Mouse (Mus musculus): Measurements from ENCODE around the gene Hapln3. TPM values are rescaled to one million over a fixed set of nuclear protein-coding genes. Genes with fewer than 3 reads are reported as not detected.

Gene Hapln3
- polyA plus RNA-seq, 1 experiment from 2014 or later = 3.7 TPM

- Histone ChIP-seq H3K4me3 (ENCODE audit: low read depth, low read length) (peak overlapping the region; percentile 29), H3K4me2 (peak overlapping the region; percentile 62), H3K27ac (ENCODE audit: low read depth) (no peak overlapping the region), H3K9ac (peak overlapping the region; percentile 30; the same call in 1 of the 2 replicates), H3K4me1 (ENCODE audit: insufficient read depth) (0 out of 2 replicates have a peak, but pooled peaks cover 5% of the 10 kb centered on the region), H3K9me3 (ENCODE audit: low read depth, low read length) (no peaks in the 10 kb centered on the region), H3K27me3 (ENCODE audit: insufficient read depth, low read length) (peaks cover 7% of the 10 kb centered on the region; the same call in 1 of the 2 replicates), H3K36me3 (ENCODE audit: insufficient read depth) (peaks cover 22% of the 10 kb centered on the region)
- ATAC-seq (ENCODE audit: insufficient read depth) (peak; percentile 15; the same call in 1 of the 2 replicates), DNase-seq (peak; percentile 45)
- TF ChIP-seq CTCF (IDR thresholded peaks at IDR 0.05; ENCODE audit: low read depth) = no peak
- 9% methylated on average over 13 of the region's 13 CpGs for WGBS
Observed at GRCm38 (mm10) chr7:79130385-79130784, 433 bp downstream of the Hapln3 start.

DNA sequence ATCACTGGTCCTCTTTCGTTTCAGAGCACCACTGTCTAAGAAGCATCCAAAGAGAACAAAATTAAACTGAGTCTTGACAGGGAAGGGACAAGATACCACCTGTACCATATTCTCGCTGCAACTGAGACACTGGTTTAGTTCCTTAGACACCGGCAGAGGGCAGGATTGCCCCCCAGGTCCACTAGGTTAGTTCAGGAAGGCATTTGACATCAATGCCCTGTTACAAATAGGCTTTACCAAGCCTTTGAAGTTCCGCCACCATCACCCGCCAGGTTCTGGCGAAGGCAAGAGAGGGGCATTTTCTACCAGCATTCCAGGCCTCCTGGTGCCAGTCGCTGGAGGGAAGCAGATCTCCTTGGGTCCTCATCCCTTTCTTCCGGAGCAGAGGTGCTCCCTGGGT is 935 bp downstream of the Hapln3 start:
- ATAC-seq (ENCODE audit: insufficient read depth) (no peak), DNase-seq (peak; percentile 59)
- H3K27me3 ChIP-seq (ENCODE audit: insufficient read depth, low read length) = peaks cover 7% of the 10 kb centered on the region; the same call in 1 of the 2 replicates
- H3K4me2 ChIP-seq = peak overlapping the region; percentile 62
- no peaks in the 10 kb centered on the region for H3K9me3 ChIP-seq (ENCODE audit: low read depth, low read length)
- peaks cover 17% of the 10 kb centered on the region; the same call in 1 of the 2 replicates for H3K36me3 ChIP-seq (ENCODE audit: insufficient read depth)
- 16% methylated on average over 8 of the region's 8 CpGs for WGBS
- H3K4me1 ChIP-seq (ENCODE audit: insufficient read depth) = 0 out of 2 replicates have a peak, but pooled peaks cover 5% of the 10 kb centered on the region
- peak overlapping the region; percentile 29; the same call in 1 of the 2 replicates for H3K4me3 ChIP-seq (ENCODE audit: low read depth, low read length)
- peak; percentile 58 for TF ChIP-seq CTCF (IDR thresholded peaks at IDR 0.05; ENCODE audit: low read depth)
- H3K9ac ChIP-seq = no peak overlapping the region; the same call in 1 of the 2 replicates
- no peak overlapping the region for H3K27ac ChIP-seq (ENCODE audit: low read depth)

- ATAC-seq (ENCODE audit: insufficient read depth) = no peak
- WGBS = 71% methylated on average over 5 of the region's 5 CpGs
- no peak for TF ChIP-seq CTCF (IDR thresholded peaks at IDR 0.05; ENCODE audit: low read depth)
Observed at GRCm38 (mm10) chr7:79123465-79123864, 7.4 kb downstream of the Hapln3 start.

GRCm38 (mm10) chr7:79113848-79114247 is 17.0 kb downstream of the Hapln3 start:
- Histone ChIP-seq H3K36me3 (ENCODE audit: insufficient read depth) (no peaks in the 10 kb centered on the region), H3K9me3 (ENCODE audit: low read depth, low read length) (no peaks in the 10 kb centered on the region), H3K9ac (no peak overlapping the region), H3K27ac (ENCODE audit: low read depth) (no peak overlapping the region), H3K4me1 (ENCODE audit: insufficient read depth) (no peaks in the 10 kb centered on the region), H3K4me2 (no peak overlapping the region), H3K4me3 (ENCODE audit: low read depth, low read length) (no peak overlapping the region), H3K27me3 (ENCODE audit: insufficient read depth, low read length) (no peaks in the 10 kb centered on the region)
- TF ChIP-seq CTCF (IDR thresholded peaks at IDR 0.05; ENCODE audit: low read depth) = no peak
- DNase-seq (no peak), ATAC-seq (ENCODE audit: insufficient read depth) (no peak)
- 46% methylated on average over 4 of the region's 4 CpGs for WGBS

More at GRCm38 (mm10) chr7:79123465-79123864, 7.4 kb downstream of the Hapln3 start:
- no peak for DNase-seq
- no peaks in the 10 kb centered on the region for H3K36me3 ChIP-seq (ENCODE audit: insufficient read depth)
- no peak overlapping the region for H3K9ac ChIP-seq
- no peak overlapping the region for H3K4me3 ChIP-seq (ENCODE audit: low read depth, low read length)
- H3K4me2 ChIP-seq = no peak overlapping the region
- H3K4me1 ChIP-seq (ENCODE audit: insufficient read depth) = no peaks in the 10 kb centered on the region
- no peak overlapping the region for H3K27ac ChIP-seq (ENCODE audit: low read depth)
- no peaks in the 10 kb centered on the region for H3K9me3 ChIP-seq (ENCODE audit: low read depth, low read length)
- H3K27me3 ChIP-seq (ENCODE audit: insufficient read depth, low read length) = no peaks in the 10 kb centered on the region

DNA sequence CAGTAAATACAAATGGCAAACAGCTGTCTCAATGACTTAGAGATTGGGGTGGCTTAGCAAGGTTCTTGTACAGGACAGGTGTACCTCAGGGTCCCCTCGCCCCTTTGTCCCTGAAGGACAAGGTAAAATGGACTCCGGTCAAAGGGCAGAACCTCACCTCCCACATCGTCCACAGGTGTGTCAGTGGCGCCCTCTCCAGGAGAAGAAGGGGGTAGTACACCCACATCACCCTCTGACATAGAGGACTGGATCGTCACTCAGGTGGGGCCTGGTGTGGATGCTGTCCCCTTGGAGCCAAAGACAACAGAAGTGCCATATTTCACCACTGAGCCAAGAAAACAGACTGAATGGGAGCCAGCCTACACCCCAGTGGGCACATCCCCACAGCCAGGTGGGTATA is 34.3 kb downstream of the Hapln3 start:
- DNase-seq (no peak), ATAC-seq (ENCODE audit: insufficient read depth) (no peak)
- no peak overlapping the region for H3K27ac ChIP-seq (ENCODE audit: low read depth)
- H3K4me3 ChIP-seq (ENCODE audit: low read depth, low read length) = no peak overlapping the region
- no peak for TF ChIP-seq CTCF (IDR thresholded peaks at IDR 0.05; ENCODE audit: low read depth)
- no peak overlapping the region for H3K9ac ChIP-seq
- H3K27me3 ChIP-seq (ENCODE audit: insufficient read depth, low read length) = no peaks in the 10 kb centered on the region
- H3K4me2 ChIP-seq = no peak overlapping the region
- H3K36me3 ChIP-seq (ENCODE audit: insufficient read depth) = no peaks in the 10 kb centered on the region
- H3K9me3 ChIP-seq (ENCODE audit: low read depth, low read length) = no peaks in the 10 kb centered on the region
- WGBS = 75% methylated on average over 4 of the region's 5 CpGs
- H3K4me1 ChIP-seq (ENCODE audit: insufficient read depth) = no peaks in the 10 kb centered on the region

GRCm38 (mm10) chr7:79089111-79089510 is 41.7 kb downstream of the Hapln3 start:
- no peak overlapping the region for H3K4me2 ChIP-seq

DNA sequence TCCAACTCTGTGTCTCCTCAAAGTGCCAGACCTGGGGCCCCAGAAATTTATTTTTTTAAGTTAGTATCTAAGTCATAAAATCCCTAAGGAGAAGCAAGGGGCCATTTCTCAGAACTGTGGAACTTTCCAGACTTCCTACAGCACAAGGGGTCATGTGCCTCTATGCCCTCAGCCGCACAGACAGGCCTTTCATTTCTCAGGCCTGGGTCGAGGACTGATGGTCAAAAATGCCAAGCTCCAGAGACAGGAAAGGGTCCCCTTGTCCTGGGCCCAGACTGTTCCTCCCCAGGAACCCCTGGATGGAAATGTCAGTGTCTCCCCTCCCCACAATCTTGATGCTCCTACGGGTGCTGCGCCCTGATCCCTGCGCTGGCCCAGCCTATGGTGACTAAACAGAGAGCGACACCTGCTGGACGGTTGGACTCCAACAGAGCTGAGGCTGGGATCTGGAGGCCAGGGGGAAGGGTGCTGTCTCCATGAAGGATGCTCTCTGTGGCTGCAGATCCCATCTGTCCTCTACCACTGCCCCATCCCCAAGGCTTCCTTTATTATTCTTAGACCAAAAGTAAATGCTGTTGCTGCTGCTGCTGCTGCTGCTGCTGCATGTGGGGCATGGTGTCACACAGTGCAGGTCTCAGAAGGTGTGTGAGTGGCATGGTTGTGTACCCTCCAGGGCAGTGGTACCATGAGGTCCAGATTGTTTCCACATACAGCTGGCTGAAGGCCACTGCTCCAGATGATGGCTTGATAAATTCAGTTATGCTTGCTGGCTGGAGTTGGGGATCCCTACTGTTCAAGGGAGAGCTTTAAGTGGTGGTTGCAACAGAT is 50.0 kb downstream of the Hapln3 start:
- H3K4me1 ChIP-seq (ENCODE audit: insufficient read depth) = no peaks in the 10 kb centered on the region
- H3K36me3 ChIP-seq (ENCODE audit: insufficient read depth) = no peaks in the 10 kb centered on the region
- no peak overlapping the region for H3K4me2 ChIP-seq
- H3K9me3 ChIP-seq (ENCODE audit: low read depth, low read length) = no peaks in the 10 kb centered on the region
- no peaks in the 10 kb centered on the region for H3K27me3 ChIP-seq (ENCODE audit: insufficient read depth, low read length)
- peak; percentile 81; the same call in 1 of the 2 replicates for ATAC-seq (ENCODE audit: insufficient read depth)
- DNase-seq = peak; percentile 86
- no peak overlapping the region for H3K27ac ChIP-seq (ENCODE audit: low read depth)
- TF ChIP-seq CTCF (IDR thresholded peaks at IDR 0.05; ENCODE audit: low read depth) = peak; percentile 90
- 20% methylated on average over 7 of the region's 7 CpGs for WGBS
- H3K9ac ChIP-seq = no peak overlapping the region
- no peak overlapping the region for H3K4me3 ChIP-seq (ENCODE audit: low read depth, low read length)

More at GRCm38 (mm10) chr7:79089111-79089510, 41.7 kb downstream of the Hapln3 start:
- Histone ChIP-seq H3K36me3 (ENCODE audit: insufficient read depth) (no peaks in the 10 kb centered on the region), H3K4me3 (ENCODE audit: low read depth, low read length) (no peak overlapping the region), H3K4me1 (ENCODE audit: insufficient read depth) (no peaks in the 10 kb centered on the region), H3K27ac (ENCODE audit: low read depth) (no peak overlapping the region), H3K9me3 (ENCODE audit: low read depth, low read length) (no peaks in the 10 kb centered on the region), H3K9ac (no peak overlapping the region), H3K27me3 (ENCODE audit: insufficient read depth, low read length) (no peaks in the 10 kb centered on the region)
- ATAC-seq (ENCODE audit: insufficient read depth) (no peak), DNase-seq (peak; percentile 12)
- TF ChIP-seq CTCF (IDR thresholded peaks at IDR 0.05; ENCODE audit: low read depth) = peak; percentile 52
- 73% methylated on average over 4 of the region's 4 CpGs for WGBS
